Mouse (Mus musculus) frontal cortex, postnatal 25 days (tissue): ENCODE measurements around the gene Nek6.

Experiments used
- DNase-seq, 2 experiments: peaks; one replicate each; pipeline ENCODE4 v3.0.0; 2022; ENCODE audit warnings: low spot score in 2 of 2

Gene Nek6

DNA sequence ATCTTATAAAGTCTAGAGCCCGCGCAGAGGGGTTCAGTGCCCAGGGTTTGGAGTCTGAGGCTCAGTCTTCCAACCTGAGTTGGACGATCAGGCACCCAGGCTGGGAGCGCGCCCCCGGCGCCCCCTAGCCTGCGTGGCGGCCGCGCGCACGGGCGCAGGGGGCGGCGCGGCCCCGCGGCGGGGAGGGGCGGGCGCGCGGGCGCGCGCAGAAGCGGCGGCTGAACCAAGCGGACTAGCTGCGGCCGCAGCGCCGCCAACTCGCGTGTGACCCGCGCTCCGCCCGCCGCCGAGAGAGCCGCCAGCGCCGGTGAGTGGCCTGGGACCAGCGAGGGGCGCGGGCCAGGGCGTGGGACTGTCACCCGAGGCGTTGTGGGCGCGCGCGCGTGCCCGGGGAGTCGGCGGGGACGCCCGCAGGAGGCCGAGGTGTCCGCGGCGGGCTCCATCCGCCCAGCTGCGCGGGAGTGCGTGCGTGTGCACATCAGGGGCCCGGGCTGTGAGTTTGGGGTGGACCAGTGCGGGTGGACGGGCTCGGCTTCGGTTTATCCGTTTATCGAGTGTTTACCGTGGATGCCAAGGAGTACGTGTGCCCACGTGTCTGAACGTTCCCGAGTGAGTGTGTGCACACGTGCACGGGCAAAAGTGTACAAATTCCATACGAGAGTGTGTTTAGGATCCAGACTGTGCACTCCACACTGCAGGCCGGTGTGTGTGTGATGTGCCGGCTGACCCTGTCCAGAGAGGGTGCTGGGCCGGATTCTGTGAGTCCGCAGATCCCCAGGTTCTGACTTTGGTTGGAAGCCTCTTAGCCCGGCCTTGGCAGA lies at the start of gene Nek6:
Nek6 (plus strand) TSS at position 157 of the 821 bp plus-strand sequence.
- peak; percentile 35 to 44 for DNase-seq

GRCm38 (mm10) chr2:38462323-38462722 lies 49.1 kb upstream of the Nek6 start:
- no peak for DNase-seq

DNA sequence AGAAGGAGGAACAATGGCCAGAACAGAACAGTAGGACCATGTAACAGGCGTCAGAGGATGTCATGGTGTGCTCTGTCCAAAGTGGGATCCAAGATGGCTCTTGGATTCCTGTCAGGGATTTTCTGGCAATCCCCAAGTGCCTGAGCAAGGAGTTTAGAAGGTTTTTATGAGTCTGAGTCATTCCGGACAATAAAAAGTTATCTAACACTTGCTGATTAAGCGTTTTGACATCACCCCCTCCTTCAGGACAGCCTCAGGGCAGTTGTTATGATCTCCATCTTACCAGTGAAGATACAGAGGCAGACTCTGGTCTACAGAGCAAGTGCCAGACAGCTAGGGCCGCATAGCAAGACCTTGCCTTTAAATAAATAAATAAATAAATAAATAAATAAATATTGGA lies 42.6 kb upstream of the Nek6 start:
- no peak for DNase-seq

DNA sequence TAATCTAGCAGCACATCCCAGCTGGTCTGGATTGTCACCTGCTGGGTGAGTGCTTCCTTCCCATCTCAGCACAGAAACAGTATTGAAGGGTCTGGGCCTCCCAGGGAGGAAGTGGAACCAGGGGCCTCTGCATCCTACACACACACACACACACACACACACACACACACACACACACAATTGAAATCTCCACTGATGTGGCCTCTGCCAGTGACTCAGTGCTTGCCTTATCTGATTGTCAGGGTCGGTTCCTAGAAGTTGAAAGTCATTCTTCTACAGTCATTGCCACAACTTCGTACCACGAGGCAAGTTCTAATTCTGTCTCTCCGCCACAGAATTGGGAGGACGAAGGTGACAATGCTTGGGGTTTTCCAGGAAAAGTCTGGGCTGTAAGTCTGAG lies 39.7 kb upstream of the Nek6 start:
- DNase-seq = no peak

GRCm38 (mm10) chr2:38472829-38473228 lies 38.6 kb upstream of the Nek6 start:
- no peak for DNase-seq

DNA sequence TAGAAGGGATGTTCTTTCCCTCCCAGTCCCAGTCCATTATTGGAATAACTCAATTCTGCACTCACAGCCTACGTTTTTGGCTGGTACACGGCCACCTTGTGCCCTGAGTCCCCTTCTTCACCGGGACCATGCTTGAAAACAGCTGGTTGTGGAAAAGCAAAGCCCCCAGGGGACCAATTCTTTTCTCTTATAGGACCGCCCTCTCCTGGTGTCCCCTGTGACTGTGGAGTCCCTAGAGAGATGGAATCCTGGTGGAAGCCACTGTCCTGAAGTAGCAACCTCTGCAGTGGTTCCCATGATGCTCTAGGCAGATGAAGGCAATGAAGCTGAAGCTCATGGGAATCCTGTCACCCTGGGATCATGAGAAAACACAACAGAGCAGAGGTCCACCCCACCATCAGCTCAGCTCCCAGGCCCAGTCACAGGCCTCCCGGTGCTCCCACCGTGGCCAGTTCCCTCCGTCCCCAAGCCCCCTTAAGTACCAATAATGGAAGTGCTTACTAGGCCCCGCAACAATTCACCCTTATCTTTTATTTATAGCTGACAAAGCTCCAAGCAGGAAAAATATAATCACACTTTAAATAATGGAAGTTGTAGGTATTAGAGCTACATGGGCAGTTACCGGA lies 34.5 kb upstream of the Nek6 start:
- DNase-seq = no peak

GRCm38 (mm10) chr2:38477497-38477873 lies 34.0 kb upstream of the Nek6 start:
- no peak for DNase-seq

DNA sequence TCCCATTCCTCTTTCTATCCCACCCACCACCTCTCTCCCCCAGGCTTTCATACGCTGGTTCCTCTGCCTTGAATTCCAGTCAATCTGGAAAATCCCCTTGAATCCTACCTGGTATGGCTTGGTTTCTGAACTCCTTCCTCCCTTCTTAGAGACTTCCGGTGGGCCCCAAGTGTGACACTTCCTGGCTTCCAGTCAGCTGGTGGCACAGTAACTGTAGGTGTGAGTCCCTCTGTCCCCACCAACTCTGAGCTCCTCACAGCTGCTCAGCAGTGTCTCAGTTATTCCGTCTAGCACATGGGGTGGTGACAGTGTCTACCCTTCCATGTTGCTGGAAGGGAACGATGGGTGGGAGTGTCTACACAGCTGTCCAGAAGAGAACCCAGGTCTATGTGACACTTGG lies 32.8 kb upstream of the Nek6 start:
- no peak for DNase-seq

- DNase-seq = no peak
Measured at GRCm38 (mm10) chr2:38479541-38479940, 31.9 kb upstream of the Nek6 start.

- no peak for DNase-seq
Measured at GRCm38 (mm10) chr2:38481166-38481778, 30.2 kb upstream of the Nek6 start.

GRCm38 (mm10) chr2:38482122-38482521 lies 29.3 kb upstream of the Nek6 start:
- no peak for DNase-seq

GRCm38 (mm10) chr2:38483058-38483704 lies 28.3 kb upstream of the Nek6 start:
- DNase-seq = no peak

DNA sequence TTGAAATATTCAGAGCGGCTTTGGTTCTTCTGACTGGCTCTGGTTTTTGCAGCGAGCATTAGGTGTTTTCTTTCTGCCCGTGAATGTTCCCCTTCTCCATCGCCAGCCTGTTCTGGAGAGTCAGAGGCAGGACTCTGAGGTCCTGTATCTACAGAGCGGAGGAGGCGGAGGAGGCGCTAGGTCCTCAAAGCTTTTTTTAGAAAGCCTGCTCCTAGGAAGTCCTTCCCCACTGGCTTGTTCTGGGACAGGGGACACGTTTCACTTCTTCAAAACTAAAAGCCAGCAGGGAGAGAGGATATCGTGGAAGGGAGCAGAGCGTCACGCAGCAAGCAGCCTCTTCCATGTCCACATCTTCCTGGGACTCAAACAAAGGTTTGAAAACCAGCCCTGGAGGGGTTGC lies 26.9 kb upstream of the Nek6 start:
- DNase-seq = no peak

DNA sequence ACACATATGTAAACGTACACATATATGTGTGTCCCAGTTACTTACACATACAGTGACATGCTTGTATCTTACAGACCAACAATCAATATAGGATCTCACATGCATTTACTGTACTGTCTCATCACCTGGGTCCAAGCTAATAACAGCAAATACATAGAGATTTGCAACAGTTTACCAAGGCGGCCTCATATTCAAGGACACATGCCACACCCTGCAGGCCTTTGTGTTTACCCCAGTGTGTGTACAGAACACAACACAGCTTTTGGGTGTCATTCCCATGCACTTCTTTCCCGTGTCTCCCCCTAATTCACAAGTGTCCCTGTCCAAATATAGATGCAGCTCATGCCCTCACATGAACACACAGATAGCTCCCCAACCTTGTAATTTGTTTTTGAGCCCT lies 26.0 kb upstream of the Nek6 start:
- DNase-seq = no peak

DNA sequence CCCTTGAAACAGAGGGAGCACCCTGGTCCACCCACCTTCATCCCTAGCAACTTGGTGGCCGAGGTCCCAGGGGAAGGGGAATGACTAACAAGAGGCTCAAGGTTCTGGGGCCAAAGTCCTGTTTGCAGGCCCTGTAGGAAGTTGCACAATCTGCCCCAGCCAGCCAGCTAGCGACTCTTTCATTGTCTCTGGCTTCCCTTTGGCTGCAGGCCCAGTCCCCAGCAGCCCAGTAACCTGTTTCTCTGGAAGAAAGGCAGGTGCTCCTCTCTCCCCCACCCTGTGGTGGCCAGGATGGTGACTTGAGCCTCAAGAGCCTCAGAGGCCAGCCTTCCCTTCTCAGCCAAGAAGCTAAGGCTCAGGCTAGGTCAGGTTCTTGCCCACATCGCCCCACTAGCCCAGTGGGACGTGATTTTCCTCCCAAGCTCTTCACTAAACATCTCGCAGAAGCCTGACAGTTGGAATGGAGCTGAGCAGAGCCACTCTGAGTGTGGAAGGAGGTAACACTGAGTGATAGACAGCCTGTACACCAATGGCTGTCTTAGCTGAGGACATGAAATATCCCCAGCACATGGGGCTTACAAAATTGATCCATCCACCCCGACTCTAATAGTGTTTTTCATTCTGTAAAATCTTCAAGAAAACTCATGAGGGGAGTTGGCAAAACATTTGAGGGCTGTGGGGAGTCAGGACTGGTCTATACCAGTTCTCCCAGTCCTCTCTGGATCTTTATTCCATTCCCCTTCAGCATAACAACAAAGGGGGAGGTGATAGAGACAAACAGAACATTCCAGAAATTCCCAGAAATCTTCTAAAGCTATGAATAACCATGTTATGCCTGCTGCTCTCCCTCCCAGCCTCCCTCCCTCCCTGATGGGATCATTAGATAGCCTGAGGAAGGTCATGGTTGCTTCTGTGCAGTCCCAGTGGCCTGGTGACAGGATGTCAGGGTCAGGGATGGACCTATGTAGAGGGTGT lies 25.2 kb upstream of the Nek6 start:
- DNase-seq = peak in 1 of 2 experiments; percentile 14

GRCm38 (mm10) chr2:38497594-38497993 lies 13.8 kb upstream of the Nek6 start:
- DNase-seq = no peak

GRCm38 (mm10) chr2:38501606-38502005 lies 9.8 kb upstream of the Nek6 start:
- no peak for DNase-seq

DNA sequence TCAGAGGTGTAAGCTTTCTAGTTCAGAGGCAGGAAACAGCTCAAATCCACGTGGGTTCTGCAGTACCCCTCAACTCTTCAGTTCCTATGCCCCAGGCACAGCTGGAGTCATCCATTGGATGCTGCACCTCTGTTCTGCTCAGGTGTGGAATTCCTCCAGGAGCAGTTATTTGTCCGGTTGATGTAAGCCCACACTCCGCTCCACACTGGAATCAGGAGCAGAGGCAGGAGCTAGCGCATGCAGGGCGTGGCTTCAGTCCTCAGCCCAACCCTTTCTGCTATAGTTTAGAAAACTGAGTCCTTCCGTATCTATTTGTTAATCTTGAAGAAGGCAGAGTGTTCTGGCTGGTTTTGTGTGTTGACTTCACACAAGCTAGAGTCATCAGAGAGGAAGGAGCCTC lies 9.3 kb upstream of the Nek6 start:
- no peak for DNase-seq

DNA sequence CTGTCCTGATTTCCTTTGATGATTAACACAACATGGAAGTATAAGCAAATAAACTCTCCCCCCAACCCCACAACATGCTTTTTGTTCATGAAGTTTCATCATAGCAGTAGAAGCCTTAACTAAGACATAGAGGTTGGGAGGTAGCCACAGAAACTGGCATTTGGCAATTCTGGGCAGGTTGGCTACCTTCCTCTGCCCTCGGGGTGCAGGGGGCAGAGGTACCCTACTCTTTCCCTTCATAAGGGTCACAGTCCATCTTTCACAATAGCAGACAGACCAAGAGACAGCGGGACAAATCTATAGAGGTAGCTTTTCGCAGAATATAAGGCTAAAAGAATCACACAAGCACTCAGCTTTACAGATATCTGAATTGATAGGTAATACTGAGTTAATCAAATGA lies 8.7 kb upstream of the Nek6 start:
- DNase-seq = no peak

GRCm38 (mm10) chr2:38504311-38504710 lies 7.1 kb upstream of the Nek6 start:
- no peak for DNase-seq

- DNase-seq = no peak
Measured at GRCm38 (mm10) chr2:38507181-38507580, 4.3 kb upstream of the Nek6 start.
